Mouse (Mus musculus) cerebral cortex, adult 2 months (tissue): Measurements from ENCODE around the gene Apon.

Experiments used
- WGBS: fragments of 180-500 bp; shearing (Covaris S2); methylation state at CpG from one replicate; pipeline ENCODE4 v1.1.7; 2018; 5-methylcytosine and 5-hydroxymethylcytosine counted together

Gene Apon

DNA sequence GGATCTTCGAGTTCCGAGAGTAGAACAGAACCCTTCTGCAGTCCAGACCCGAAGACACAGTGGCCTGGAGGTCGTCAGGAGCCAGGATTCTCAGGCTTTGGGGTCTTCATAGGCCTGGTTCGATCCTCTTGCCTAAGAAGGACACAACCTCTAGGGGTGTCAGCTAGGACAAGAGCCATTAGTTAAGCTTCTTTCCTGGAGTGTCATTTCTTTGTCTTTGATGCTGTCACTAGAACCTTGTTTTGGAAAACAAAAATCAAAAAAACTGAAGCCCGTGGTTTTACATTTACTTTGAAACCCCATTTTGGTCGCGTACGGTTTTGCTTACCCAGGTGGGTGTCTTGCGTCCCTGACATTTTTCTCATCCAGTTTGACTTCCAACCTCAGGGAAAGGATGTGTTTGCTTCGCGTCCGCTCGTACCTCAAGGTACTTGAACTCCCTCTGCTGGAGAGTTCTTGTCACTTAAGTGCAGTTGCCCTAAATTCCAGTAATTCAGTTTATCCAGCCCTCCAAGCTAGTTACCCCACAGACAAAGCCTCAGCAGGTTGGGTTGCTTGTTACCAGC, 21.4 kb upstream of the Apon start:
- under 1% methylated on average over 14 of the region's 14 CpGs for WGBS

GRCm38 (mm10) chr10:128236321-128236720, 17.6 kb upstream of the Apon start:
- WGBS = 61% methylated on average over 4 of the region's 4 CpGs

GRCm38 (mm10) chr10:128237807-128238480, 16.0 kb upstream of the Apon start:
- 29% methylated on average over 15 of the region's 15 CpGs for WGBS

DNA sequence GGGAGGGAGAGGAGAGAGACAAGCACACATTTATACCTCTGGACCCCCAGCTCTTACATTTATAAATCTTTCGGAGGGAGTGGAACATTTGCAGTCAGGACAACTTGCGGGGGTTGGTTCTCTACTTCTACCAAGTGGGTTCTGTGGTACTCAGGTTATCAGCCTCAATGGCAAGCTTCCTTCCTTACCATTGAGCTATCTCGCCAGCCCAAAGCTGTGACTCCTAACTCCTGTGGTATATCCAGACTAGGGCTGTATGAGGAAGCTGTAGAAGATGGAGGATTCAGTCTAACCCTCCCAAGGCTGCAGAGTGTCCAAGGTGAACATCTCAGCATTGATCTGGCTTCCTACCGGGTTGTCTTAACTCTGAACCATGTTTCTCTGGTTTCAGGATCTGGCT, 14.8 kb upstream of the Apon start:
- 98% methylated on average over 4 of the region's 4 CpGs for WGBS

DNA sequence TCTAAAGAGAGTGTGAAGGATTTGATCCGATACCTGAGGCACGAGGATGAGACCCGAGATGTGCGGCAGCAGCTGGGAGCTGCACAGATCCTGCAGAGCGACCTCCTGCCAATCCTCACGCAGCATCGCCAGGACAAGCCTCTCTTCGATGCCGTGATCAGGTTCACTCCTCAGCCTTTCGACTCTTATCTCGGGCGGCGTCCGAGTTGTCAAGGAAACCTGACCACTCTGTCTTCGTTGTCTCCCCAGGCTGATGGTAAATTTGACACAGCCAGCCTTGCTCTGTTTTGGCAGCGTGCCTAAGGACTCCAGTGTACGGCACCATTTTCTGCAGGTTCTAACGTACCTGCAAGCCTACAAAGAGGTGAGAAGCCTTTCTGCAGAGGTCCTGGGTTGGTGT, 13.8 kb upstream of the Apon start:
- 93% methylated on average over 18 of the region's 18 CpGs for WGBS

DNA sequence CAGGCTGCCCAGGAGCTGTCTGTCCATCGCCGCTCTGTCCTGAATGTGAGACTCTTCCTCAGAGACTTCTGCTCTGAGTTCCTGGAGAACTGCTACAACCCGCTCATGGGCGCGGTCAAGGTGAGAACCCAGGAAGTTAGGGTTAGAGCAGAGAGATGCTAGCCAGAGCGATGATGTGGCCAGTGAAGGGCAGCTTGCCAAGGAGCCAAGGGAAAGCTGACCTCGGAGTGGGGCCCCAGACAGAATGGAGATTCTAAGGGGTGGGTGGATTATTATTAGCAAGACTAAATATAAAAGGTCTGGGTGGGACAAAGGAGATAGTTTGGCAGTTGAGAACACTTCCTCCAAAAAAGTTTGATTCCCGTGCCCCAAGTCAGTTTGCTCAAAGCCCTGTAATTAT, 10.6 kb upstream of the Apon start:
- 91% methylated on average over 8 of the region's 8 CpGs for WGBS

DNA sequence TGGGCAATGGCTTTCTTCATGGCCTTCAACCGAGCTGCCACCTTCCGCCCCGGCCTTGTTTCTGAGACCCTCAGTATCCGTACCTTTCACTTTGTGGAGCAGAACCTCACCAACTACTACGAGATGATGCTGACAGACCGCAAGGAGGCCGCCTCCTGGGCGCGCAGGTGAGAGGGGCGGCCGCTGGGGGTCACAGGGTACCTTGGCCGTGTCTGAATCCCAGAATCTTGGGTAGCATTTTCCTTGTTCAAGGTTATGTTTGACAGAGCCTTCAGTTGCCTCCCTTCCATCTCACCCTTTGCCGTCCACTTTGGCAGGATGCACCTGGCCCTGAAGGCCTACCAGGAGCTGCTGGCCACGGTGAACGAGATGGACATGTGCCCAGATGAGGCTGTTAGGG, 9.8 kb upstream of the Apon start:
- WGBS = 96% methylated on average over 15 of the region's 15 CpGs

DNA sequence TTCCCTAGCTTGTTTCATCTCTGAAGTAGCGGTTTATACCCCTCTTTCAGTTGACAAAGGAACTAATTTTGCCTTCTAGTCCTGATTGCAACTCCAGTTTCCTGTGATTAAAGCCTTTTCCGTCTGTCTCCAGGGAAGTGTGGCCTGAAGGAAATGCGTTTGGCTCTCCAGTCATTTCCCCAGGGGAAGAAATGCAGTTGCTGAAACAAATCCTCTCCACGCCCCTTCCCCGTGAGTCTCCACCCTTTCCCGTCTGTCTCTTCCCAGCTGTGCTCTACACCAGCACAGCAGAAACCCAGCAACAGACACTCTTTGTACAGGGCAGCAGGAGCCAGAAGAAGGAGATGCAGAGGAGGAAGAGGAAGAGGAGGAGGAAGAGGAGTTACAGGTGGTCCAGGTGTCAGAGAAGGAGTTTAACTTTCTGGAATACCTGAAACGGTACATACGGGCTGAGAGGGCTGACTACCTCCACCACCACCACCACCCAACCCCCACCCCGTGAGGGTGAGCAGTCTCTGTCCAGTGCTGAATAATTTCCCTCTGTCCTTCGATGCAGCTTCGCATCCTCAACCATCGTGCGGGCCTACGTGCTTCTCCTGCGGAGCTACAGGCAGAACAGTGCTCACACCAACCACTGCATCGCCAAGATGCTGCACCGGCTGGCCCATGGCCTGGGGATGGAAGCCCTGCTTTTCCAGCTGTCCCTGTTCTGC, 6.7 kb upstream of the Apon start:
- WGBS = 72% methylated on average over 17 of the region's 17 CpGs

GRCm38 (mm10) chr10:128250565-128250964, 3.3 kb upstream of the Apon start:
- WGBS = 94% methylated on average over 13 of the region's 13 CpGs

DNA sequence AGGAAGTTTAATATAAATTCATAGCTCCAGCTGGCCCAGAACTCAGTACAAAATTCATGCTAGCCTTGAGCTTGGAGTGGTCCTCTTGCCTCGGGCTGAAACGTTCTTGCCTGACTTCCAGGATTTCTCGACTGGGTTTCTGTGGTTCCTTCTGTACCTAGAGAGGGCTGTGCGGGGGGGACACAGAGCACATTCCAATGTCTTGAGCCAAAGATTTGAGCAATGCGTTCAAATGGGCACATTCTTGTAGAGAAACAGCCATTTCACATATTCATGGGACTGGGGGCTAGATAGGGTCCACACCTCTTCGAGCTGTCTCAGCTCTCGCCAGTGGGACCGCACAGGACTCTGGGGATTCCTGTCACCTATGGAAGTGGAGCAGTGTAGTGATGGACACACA, 2.0 kb downstream of the Apon start:
- WGBS = 91% methylated on average over 8 of the region's 8 CpGs

DNA sequence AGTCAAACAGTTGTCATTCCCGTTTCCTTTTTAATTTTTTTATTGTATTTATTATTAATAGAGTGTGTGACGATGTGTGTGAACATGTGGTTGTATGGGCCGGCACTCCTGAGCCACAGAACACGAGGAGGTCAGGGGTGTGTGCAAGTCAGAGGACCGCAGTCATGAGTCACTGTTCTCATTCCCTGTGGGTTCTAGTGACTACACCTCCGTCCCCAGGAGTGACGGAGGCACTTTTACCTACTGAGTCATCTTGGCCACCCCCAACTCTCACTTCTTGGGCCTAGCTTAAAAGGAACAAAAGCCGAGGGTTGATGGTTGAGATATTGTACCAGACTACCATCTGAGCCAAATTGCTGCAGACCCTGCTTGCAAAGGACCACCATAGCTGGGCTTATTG, 2.4 kb downstream of the Apon start:
- 83% methylated on average over 8 of the region's 8 CpGs for WGBS

GRCm38 (mm10) chr10:128258953-128259352, 5.1 kb downstream of the Apon start:
- 62% methylated on average over 4 of the region's 4 CpGs for WGBS

- WGBS = 89% methylated on average over 5 of the region's 5 CpGs
Observed at GRCm38 (mm10) chr10:128259946-128260345, 6.0 kb downstream of the Apon start.

- WGBS = 94% methylated on average over 7 of the region's 7 CpGs
Observed at GRCm38 (mm10) chr10:128260376-128260775, 6.5 kb downstream of the Apon start.

DNA sequence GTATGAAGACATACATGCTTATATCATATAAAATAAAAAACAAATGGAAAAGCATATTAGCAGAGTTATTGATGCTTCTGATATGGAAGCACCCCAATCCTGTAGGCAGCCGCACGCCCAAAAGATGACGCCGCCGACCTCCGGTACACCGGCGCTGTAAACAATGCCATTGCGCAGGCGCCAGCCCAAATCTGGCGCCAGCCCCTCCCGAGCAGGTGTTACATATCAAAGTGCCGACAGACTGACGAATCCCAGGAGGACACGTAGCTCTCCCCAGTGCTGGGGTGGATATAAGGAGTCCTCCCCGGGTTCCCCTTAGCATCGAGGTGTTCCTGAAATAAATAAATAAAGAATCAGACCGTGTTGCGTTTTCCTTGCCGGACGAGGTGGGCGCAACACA, 8.4 kb downstream of the Apon start:
- WGBS = 87% methylated on average over 22 of the region's 22 CpGs

- WGBS = 42% methylated on average over 6 of the region's 6 CpGs
Observed at GRCm38 (mm10) chr10:128263393-128264310, 9.8 kb downstream of the Apon start.

DNA sequence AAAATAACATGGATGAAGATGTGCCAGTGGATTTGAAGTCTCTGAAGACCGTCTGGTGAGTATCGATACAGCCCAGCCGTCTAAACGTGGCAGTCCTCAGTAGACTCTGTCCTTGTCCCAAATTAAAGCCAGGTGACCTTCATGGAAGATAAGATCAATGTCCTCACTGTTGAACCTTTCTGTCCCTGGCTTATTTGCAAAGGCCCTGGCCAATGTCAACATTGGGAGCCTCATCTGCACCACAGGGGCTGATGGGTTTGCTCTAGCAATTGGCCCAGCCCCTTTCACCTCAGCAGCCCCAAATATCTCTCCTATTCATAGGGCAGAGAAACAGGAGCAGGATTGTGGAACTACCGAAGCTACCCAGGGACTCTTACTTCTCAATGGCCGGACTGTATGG, 14.5 kb downstream of the Apon start, which contains the start of gene Apof:
Apof (plus strand) TSS at position 301 of the 400 bp plus-strand sequence.
- 84% methylated on average over 6 of the region's 6 CpGs for WGBS

DNA sequence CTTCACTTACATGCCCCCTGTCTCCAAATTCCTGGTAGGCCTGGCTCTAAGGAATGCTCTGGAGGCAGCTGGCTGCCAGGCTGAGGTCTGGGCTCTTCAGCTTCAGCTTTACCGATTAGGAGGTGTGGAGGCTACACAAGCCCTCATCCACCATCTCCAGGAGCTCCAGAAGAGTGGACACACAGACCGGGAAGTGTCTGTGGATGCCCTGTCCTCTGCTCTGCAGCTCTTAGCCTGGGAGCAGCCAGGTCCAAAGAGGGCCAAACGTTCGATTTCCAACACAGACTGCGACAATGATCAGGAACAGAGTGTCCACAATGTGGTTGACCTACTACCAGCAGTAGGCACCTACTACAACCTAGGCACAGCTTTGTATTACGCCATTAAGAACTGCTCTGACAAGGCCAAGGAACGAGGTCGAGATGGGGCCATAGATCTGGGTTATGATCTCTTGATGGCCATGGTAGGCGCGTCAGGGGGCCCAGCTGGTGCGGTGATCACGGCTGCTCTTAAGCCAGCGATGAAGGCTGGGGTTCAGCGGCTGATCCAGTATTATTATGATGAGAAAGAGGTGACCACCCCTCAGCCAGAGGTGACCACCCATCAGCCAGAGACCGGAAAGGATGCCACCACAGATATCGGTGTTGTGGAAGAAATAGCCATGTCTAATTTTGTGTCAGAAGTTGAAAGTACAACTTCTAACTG, 15.5 kb downstream of the Apon start:
- 94% methylated on average over 16 of the region's 16 CpGs for WGBS

- under 1% methylated on average over 43 of the region's 43 CpGs for WGBS
Observed at GRCm38 (mm10) chr10:128270287-128270841, 16.5 kb downstream of the Apon start, which contains the start of gene Stat2. Stat2 (plus strand) TSS chr10:128270559.

- whole genome bisulfite sequencing = 27% methylated on average over 7 of the region's 7 CpGs
Observed at GRCm38 (mm10) chr10:128270866-128271265, 17.0 kb downstream of the Apon start.

DNA sequence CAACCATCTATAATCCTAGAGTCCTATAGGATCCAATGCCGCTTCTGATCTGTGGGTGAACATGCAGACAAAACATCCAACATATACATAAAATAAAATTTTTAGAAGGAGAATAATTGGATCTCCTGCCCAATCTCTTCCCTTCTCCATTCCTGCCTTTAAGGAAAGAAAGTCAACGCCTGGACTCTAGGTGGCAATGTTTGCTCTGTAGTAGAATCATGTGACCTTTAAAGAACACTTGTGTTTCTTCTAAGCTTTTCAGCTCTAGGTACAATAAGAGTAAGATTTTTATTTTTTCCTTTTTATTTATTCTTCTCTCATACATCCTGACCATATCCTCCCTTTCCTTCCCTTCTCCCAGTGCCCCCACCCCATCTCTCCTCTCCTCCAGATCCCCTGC, 18.0 kb downstream of the Apon start:
- WGBS = 62% methylated on average over 2 of the region's 2 CpGs
